Mouse (Mus musculus): Measurements from ENCODE around the gene Spire2. TPM values are rescaled to one million over a fixed set of nuclear protein-coding genes. Genes with fewer than 3 reads are reported as not detected.
"Not testable (repeated sequence)": the region's sequence is repeated elsewhere in the genome, so short reads cannot be mapped to it uniquely, and the experiment has no call there.

The Spire2 gene
- polyA plus RNA-seq, 1 experiment from 2014 or later: 19.9 TPM

DNA sequence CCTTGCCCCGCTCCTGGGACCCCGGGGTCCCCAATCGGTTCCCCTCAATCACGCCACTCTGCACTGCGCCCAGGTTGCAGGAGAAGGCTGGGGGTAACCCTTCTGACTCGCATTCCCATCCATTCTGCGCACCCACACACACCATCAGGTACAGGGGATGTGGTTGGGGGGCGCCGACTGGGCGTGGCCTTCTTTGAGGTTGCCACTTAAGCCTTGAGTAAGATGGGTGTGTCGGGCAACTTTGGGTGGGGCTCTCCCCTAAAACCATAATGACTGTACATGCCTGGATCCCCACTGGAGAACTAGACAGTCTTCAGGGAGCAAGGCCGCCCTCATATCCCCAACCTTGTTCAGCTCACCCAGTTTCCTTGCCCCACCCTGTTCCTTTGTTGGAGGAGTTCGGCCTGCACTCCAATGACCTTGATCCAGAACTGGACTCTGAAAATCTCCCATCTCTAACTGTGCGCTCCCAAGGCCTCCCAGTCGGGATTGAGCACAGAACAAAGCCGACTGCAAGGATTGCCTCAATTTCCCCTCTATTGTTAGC is 79.3 kb downstream of the Spire2 start:
- peak overlapping the region; percentile 72 for H3K4me2 ChIP-seq
- H3K9me3 ChIP-seq: no peaks in the 10 kb centered on the region
- peak overlapping the region; percentile 86 for H3K4me3 ChIP-seq (replicated peaks)
- peaks cover 49% of the 10 kb centered on the region for H3K4me1 ChIP-seq
- 0 out of 2 replicates have a peak, but pooled peaks cover 8% of the 10 kb centered on the region for H3K27me3 ChIP-seq
- ATAC-seq (ENCODE audit: low FRiP score): peak; percentile 27
- under 1% methylated on average over 16 of the region's 16 CpGs for WGBS
- peaks cover 2% of the 10 kb centered on the region; the same call in 1 of the 2 replicates for H3K36me3 ChIP-seq (replicated peaks)
- peak overlapping the region; percentile 96 for H3K9ac ChIP-seq
- peak overlapping the region; percentile 96 for H3K27ac ChIP-seq

DNA sequence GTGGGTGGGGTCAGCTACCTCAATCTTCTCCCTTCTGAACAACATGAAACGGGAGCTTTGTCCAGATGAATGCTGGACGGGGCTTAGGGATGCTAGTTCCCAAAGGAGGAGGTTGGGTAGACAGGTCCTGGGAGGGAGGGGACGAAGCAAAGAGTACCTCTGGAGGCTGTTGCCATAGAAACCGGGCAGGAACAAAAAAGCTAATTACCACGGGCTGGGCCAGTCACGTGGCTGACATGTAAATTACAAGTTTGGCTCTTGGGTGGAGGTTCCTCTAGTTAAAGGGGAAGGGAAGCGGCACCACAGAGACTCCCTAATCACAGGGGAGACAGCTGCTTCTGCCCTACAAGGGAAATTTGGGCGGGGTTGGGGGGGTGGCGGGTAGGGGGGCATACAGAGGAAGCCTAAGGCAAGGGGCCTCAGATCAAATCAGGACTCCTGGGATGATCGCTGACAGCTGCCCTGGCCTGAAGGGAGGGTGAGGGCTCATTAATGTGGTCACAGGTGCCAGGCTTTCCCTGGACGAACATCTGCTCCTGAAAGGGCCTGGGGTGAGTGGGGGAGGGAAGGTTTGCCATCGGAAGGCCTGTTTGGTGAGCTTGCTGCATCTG is 80.2 kb downstream of the Spire2 start:
- peaks cover 49% of the 10 kb centered on the region for H3K4me1 ChIP-seq
- H3K27me3 ChIP-seq: 0 out of 2 replicates have a peak, but pooled peaks cover 8% of the 10 kb centered on the region
- peak overlapping the region; percentile 72 for H3K4me2 ChIP-seq
- H3K27ac ChIP-seq: peak overlapping the region; percentile 96
- WGBS: 1% methylated on average over 12 of the region's 12 CpGs
- ATAC-seq (ENCODE audit: low FRiP score): peak; percentile 61
- no peaks in the 10 kb centered on the region for H3K9me3 ChIP-seq
- peak overlapping the region; percentile 86 for H3K4me3 ChIP-seq (replicated peaks)
- H3K36me3 ChIP-seq (replicated peaks): peaks cover 10% of the 10 kb centered on the region
- H3K9ac ChIP-seq: peak overlapping the region; percentile 96

DNA sequence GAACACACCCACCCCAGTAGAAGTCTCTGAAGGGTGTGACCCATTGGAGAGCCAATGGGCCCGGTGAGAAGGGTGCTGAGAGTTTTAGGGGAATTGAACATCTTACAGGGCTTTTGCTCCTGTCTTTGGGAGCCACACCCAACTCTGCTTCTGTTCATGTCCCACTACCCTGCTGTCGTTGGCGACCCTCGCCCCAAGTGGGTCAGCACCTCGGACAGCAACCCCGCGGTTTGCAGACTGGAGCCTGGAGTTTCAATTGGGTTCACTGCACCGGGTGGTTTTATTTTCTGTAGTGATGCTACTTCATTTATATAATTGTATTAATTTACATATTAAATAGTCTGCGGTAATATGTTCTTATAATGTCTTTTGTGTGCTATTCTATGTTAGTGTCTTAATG is 81.7 kb downstream of the Spire2 start:
- 0 out of 2 replicates have a peak, but pooled peaks cover 5% of the 10 kb centered on the region for H3K27me3 ChIP-seq
- peak overlapping the region; percentile 96 for H3K9ac ChIP-seq
- H3K27ac ChIP-seq: peak overlapping the region; percentile 96; the same call in 1 of the 2 replicates
- 14% methylated on average over 9 of the region's 9 CpGs for WGBS
- ATAC-seq (ENCODE audit: low FRiP score): no peak
- H3K4me3 ChIP-seq (replicated peaks): peak overlapping the region; percentile 86
- peak overlapping the region; percentile 72 for H3K4me2 ChIP-seq
- peaks cover 26% of the 10 kb centered on the region for H3K36me3 ChIP-seq (replicated peaks)
- no peaks in the 10 kb centered on the region for H3K9me3 ChIP-seq
- H3K4me1 ChIP-seq: peaks cover 50% of the 10 kb centered on the region

DNA sequence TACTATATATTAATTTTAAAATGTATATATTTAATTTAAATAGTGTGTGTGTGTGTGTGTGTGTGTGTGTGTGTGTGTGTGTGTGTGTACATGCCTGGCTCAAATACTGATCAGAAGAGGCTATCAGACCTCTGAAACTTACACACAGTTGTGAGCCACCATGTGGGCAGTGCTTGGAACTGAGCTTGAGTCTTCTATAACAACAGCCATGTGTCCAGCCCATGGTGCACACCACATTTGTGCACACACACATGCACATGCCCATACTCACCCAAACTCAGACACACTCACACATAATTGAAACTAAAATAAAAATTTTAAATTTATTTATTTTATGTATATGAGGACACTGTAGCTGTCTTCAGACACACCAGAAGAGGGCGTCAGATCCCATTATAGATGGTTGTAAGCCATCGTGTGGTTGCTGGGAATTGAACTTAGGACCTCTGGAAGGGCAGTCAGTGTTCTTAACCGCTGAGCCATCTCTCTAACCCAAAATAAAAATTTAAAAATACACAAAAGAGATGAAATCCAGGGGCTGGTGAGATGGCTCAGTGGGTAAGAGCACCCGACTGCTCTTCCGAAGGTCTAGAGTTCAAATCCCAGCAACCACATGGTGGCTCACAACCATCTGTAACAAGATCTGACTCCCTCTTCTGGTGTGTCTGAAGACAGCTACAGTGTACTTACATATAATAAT is 82.6 kb downstream of the Spire2 start:
- H3K9me3 ChIP-seq; H3K27ac ChIP-seq; ATAC-seq (ENCODE audit: low FRiP score); H3K27me3 ChIP-seq; H3K9ac ChIP-seq: not testable (repeated sequence)
- H3K36me3 ChIP-seq (replicated peaks): peaks cover 34% of the 10 kb centered on the region
- peaks cover 41% of the 10 kb centered on the region for H3K4me1 ChIP-seq
- 80% methylated on average over 5 of the region's 5 CpGs for WGBS
- peak overlapping the region; percentile 72 for H3K4me2 ChIP-seq
- peak overlapping the region; percentile 86 for H3K4me3 ChIP-seq (replicated peaks)

DNA sequence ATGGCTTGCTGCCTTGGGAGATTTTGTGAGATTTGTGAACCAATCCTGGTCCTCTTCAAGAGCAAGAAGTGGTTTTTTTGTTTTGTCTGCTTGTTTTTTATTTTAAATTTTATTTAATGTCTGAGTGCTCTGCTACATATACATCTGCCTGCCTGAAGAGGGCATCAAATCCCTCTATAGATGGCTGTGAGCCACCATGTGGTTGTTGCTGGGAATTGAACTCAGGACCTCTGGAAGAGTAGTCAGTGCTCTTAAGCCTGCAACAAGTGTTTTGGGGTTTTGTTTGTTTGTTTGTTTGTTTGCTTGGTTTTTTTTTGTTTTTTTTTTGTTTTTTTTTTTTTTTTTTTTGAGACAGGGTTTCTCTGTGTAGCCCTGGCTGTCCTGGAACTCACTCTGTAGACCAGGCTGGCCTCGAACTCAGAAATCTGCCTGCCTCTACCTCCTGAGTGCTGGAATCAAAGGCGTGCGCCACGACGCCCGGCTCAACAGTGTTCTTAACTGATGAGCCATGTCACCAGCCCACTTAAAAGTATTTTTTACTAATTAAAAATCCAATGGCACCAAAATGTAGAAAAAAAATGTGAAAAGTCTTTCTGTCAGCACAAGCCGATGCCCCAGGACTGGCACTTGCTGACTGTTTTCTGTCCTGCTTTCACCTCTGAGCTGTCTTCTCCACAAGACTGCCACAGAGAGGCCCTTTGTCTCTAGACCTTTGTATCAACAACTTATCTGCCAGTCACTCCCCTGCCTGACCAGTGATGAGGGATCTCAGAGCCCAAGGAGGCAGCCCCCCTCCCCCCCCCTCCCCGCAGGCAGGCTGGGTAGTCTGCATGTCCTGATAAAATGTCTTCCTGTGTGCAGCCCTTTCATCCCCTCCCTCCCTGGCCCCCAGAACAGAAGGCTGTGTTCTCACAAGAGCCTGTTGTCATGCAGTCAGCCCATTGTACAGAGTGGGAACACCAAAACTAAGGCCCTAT is 83.7 kb downstream of the Spire2 start:
- Histone ChIP-seq H3K27me3 (no peaks in the 10 kb centered on the region), H3K9me3 (no peaks in the 10 kb centered on the region), H3K36me3 (replicated peaks) (peaks cover 46% of the 10 kb centered on the region), H3K4me2 (peak overlapping the region; percentile 40), H3K4me3 (replicated peaks) (0 out of 2 replicates have a peak overlapping the region, but pooled peaks have one; percentile 3), H3K4me1 (peaks cover 36% of the 10 kb centered on the region), H3K27ac (no peak overlapping the region), H3K9ac (no peak overlapping the region)
- ATAC-seq (ENCODE audit: low FRiP score): no peak
- WGBS: 86% methylated on average over 8 of the region's 8 CpGs

DNA sequence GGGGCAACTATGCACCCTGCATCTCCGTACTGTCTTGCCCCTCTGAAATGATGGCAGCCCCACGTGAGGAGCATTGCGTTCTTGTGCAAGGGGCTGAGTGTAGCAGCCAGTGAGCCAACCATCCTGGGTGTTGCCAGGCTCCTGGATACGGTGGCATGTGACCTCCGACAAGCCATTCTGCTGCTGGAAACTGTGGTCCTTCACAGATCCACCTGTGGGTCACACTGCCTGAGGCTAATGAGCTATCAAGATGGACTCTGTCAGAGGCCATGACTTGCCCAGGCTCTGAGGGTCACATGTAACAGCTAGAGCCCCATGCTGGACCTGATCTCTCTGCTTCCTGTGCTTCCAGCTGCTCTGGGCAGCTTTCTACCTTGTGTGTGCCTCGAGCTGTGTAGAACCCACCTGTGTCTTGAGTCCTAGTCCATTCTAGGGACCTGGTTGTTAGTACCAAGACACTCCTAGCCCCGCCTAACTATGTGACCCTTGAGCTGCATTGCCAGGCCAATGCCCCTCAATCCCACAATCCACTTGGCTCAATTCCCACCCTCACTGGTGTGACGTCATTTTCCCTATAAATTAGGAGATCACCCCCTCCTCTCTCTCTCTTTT is 84.5 kb downstream of the Spire2 start:
- WGBS: 85% methylated on average over 8 of the region's 8 CpGs
- Histone ChIP-seq H3K4me2 (peak overlapping the region; percentile 31), H3K4me1 (peaks cover 39% of the 10 kb centered on the region), H3K9ac (no peak overlapping the region), H3K36me3 (replicated peaks) (peaks cover 51% of the 10 kb centered on the region), H3K9me3 (no peaks in the 10 kb centered on the region), H3K27me3 (no peaks in the 10 kb centered on the region), H3K27ac (no peak overlapping the region), H3K4me3 (replicated peaks) (no peak overlapping the region)
- no peak for ATAC-seq (ENCODE audit: low FRiP score)

Other genes with a start within 250 kb of the Spire2 start
- 1,076 and 1,105 TPM in 2 replicates for gene Rpl13, start 230.4 kb upstream of the Spire2 start, polyA plus RNA-seq (2016; fragmentation: Nextera tagmentation; extraction: Ambion mirVana)
- gene Cpne7, start 215.3 kb upstream of the Spire2 start, polyA plus RNA-seq (2016; fragmentation: Nextera tagmentation; extraction: Ambion mirVana): 0.29 and 0.49 TPM in 2 replicates
- 1.7 and 1.9 TPM in 2 replicates for gene Sult5a1, start 174.4 kb upstream of the Spire2 start, polyA plus RNA-seq (2016; fragmentation: Nextera tagmentation; extraction: Ambion mirVana)
- gene Dpep1, start 146.5 kb upstream of the Spire2 start, polyA plus RNA-seq (2016; fragmentation: Nextera tagmentation; extraction: Ambion mirVana): 0.17 and 0.52 TPM in 2 replicates
- gene Chmp1a, start 120.0 kb upstream of the Spire2 start, polyA plus RNA-seq (2016; fragmentation: Nextera tagmentation; extraction: Ambion mirVana): 150 and 155 TPM in 2 replicates
- gene Spata33, start 119.9 kb upstream of the Spire2 start, polyA plus RNA-seq (2016; fragmentation: Nextera tagmentation; extraction: Ambion mirVana): 5.7 and 6.3 TPM in 2 replicates
- gene Cdk10, start 107.9 kb upstream of the Spire2 start, polyA plus RNA-seq (2016; fragmentation: Nextera tagmentation; extraction: Ambion mirVana): 36.5 and 38.3 TPM in 2 replicates
- 1.4 and 1.6 TPM in 2 replicates for gene Spata2l, start 96.5 kb upstream of the Spire2 start, polyA plus RNA-seq (2016; fragmentation: Nextera tagmentation; extraction: Ambion mirVana)
- gene Zfp276, start 78.5 kb upstream of the Spire2 start, polyA plus RNA-seq (2016; fragmentation: Nextera tagmentation; extraction: Ambion mirVana): 25.8 and 27.5 TPM in 2 replicates
- gene Vps9d1, start 78.4 kb upstream of the Spire2 start, polyA plus RNA-seq (2016; fragmentation: Nextera tagmentation; extraction: Ambion mirVana): 31.0 and 34.9 TPM in 2 replicates
- gene Fanca, start 14.1 kb upstream of the Spire2 start, polyA plus RNA-seq (2016; fragmentation: Nextera tagmentation; extraction: Ambion mirVana): 40.2 and 40.5 TPM in 2 replicates
- gene Tcf25, start 41.0 kb downstream of the Spire2 start, polyA plus RNA-seq (2016; fragmentation: Nextera tagmentation; extraction: Ambion mirVana): 174 and 194 TPM in 2 replicates
- gene Mc1r, start 74.4 kb downstream of the Spire2 start, polyA plus RNA-seq (2016; fragmentation: Nextera tagmentation; extraction: Ambion mirVana): 0.13 and 0.14 TPM in 2 replicates
- gene Tubb3, start 78.7 kb downstream of the Spire2 start, polyA plus RNA-seq (2016; fragmentation: Nextera tagmentation; extraction: Ambion mirVana): 827 and 897 TPM in 2 replicates
- 42.9 and 46.6 TPM in 2 replicates for gene Def8, start 90.8 kb downstream of the Spire2 start, polyA plus RNA-seq (2016; fragmentation: Nextera tagmentation; extraction: Ambion mirVana)
- gene Afg3l1, start 145.2 kb downstream of the Spire2 start, polyA plus RNA-seq (2016; fragmentation: Nextera tagmentation; extraction: Ambion mirVana): 69.7 and 71.1 TPM in 2 replicates
- 38.8 and 42.6 TPM in 2 replicates for gene Dbndd1, start 182.8 kb downstream of the Spire2 start, polyA plus RNA-seq (2016; fragmentation: Nextera tagmentation; extraction: Ambion mirVana)
- gene Gas8, start 186.1 kb downstream of the Spire2 start, polyA plus RNA-seq (2016; fragmentation: Nextera tagmentation; extraction: Ambion mirVana): 41.0 and 41.3 TPM in 2 replicates

Measured in forebrain, embryonic 12.5 days (tissue).